Mouse (Mus musculus) forebrain, embryonic 12.5 days (tissue): ENCODE results near the gene Tssk3. TPM values are rescaled to one million over a fixed set of nuclear protein-coding genes. Genes with fewer than 3 reads are reported as not detected.

ENCODE experiments used
- polyA plus RNA-seq: library from polyadenylated mRNA; unstranded; fragments of >200 nt; fragmentation: Nextera tagmentation; extraction: Ambion mirVana; gene quantifications from 2 replicates; pipeline ENCODE4 v1.2.1, GENCODE M21; 2016

The Tssk3 gene
- polyA plus RNA-seq, 1 experiment from 2014 or later: not detected

Other genes with a start within 250 kb of the Tssk3 start
- 4.4 and 4.7 TPM in 2 replicates for gene C77080, start 229.6 kb downstream of the Tssk3 start, polyA plus RNA-seq
- gene Sync, start 203.4 kb downstream of the Tssk3 start, polyA plus RNA-seq: 0.29 and 0.40 TPM in 2 replicates
- gene Rbbp4, start 155.7 kb downstream of the Tssk3 start, polyA plus RNA-seq: 525 and 575 TPM in 2 replicates
- gene Zbtb8os, start 155.3 kb downstream of the Tssk3 start, polyA plus RNA-seq: 35.2 and 36.2 TPM in 2 replicates
- 10.6 and 10.9 TPM in 2 replicates for gene Zbtb8a, start 112.9 kb downstream of the Tssk3 start, polyA plus RNA-seq
- gene Zbtb8b, start 50.2 kb downstream of the Tssk3 start, polyA plus RNA-seq: 2.8 and 3.2 TPM in 2 replicates
- 27.3 and 29.4 TPM in 2 replicates for gene Bsdc1, start 29.4 kb downstream of the Tssk3 start, polyA plus RNA-seq
- gene Fam229a, start 168 bp upstream of the Tssk3 start, polyA plus RNA-seq: not detected in 2 replicates
- gene Marcksl1, start 22.6 kb upstream of the Tssk3 start, polyA plus RNA-seq: 1,836 and 1,849 TPM in 2 replicates
- gene Hdac1, start 51.7 kb upstream of the Tssk3 start, polyA plus RNA-seq: 207 and 221 TPM in 2 replicates
- gene Lck, start 82.6 kb upstream of the Tssk3 start, polyA plus RNA-seq: 9.0 and 9.3 TPM in 2 replicates
- 0.37 and 0.92 TPM in 2 replicates for gene Fam167b, start 87.5 kb upstream of the Tssk3 start, polyA plus RNA-seq
- gene Eif3i, start 109.6 kb upstream of the Tssk3 start, polyA plus RNA-seq: 204 and 212 TPM in 2 replicates
- gene Tmem234, start 109.6 kb upstream of the Tssk3 start, polyA plus RNA-seq: 161 and 163 TPM in 2 replicates
- gene Dcdc2b, start 123.2 kb upstream of the Tssk3 start, polyA plus RNA-seq: 2.6 and 2.9 TPM in 2 replicates
- gene Iqcc, start 128.1 kb upstream of the Tssk3 start, polyA plus RNA-seq: 26.5 and 27.4 TPM in 2 replicates
- 75.4 and 79.2 TPM in 2 replicates for gene Ccdc28b, start 132.9 kb upstream of the Tssk3 start, polyA plus RNA-seq
- 97.1 and 111 TPM in 2 replicates for gene Txlna, start 150.0 kb upstream of the Tssk3 start, polyA plus RNA-seq
- 13.6 and 14.9 TPM in 2 replicates for gene Kpna6, start 181.7 kb upstream of the Tssk3 start, polyA plus RNA-seq
- gene Tmem39b, start 205.8 kb upstream of the Tssk3 start, polyA plus RNA-seq: 18.5 and 21.9 TPM in 2 replicates